Mouse (Mus musculus): ENCODE measurements around the gene Tas1r2.

GRCm38 (mm10) chr4:139667632-139668031, 14.3 kb downstream of the Tas1r2 start:
- TF ChIP-seq CTCF (IDR thresholded peaks at IDR 0.05; ENCODE audit: low read depth, low read length): no peak
- TF ChIP-seq POLR2A (IDR thresholded peaks at IDR 0.05; ENCODE audit: extremely low read depth, insufficient read depth, low read length): no peak
